Mouse (Mus musculus) hindbrain, embryonic 13.5 days (tissue): ENCODE measurements around the gene Gm10974. TPM values are rescaled to one million over a fixed set of nuclear protein-coding genes. Genes with fewer than 3 reads are reported as not detected.

ENCODE experiments used
- ATAC-seq: fragments of 200-750 bp; cut with Nextera tagmentation; 2 replicates; pipeline ENCODE4 v1.8.0; 2017; ENCODE audit warnings: moderate TSS enrichment; ENCODE audit not compliant: low FRiP score
- H3K27ac ChIP-seq: fragments of 300-500 bp; sonication (generic); 2 replicates; pipeline ENCODE4 v1.5.1; 2015; ENCODE audit warnings: inconsistent platforms, mild to moderate bottlenecking, moderate library complexity
- H3K27me3 ChIP-seq: fragments of 300-500 bp; sonication (generic); 2 replicates; pipeline ENCODE4 v1.6.1; 2015; ENCODE audit warnings: mild to moderate bottlenecking, inconsistent platforms
- H3K36me3 ChIP-seq: fragments of 300-500 bp; sonication (generic); 2 replicates; pipeline ENCODE4 v1.6.1; 2015; ENCODE audit warnings: mild to moderate bottlenecking, inconsistent platforms
- H3K4me1 ChIP-seq: fragments of 300-500 bp; sonication (generic); replicated peaks from 2 replicates; pipeline ENCODE4 v1.6.1; 2015; ENCODE audit warnings: inconsistent platforms
- H3K4me2 ChIP-seq: fragments of 300-500 bp; sonication (generic); 2 replicates; pipeline ENCODE4 v1.6.1; 2015; ENCODE audit warnings: inconsistent platforms, mild to moderate bottlenecking, moderate library complexity
- H3K4me3 ChIP-seq: fragments of 300-500 bp; sonication (generic); 2 replicates; pipeline ENCODE4 v1.5.1; 2015; ENCODE audit warnings: mild to moderate bottlenecking, inconsistent platforms
- H3K9ac ChIP-seq: fragments of 300-500 bp; sonication (generic); 2 replicates; pipeline ENCODE4 v1.6.1; 2015; ENCODE audit warnings: mild to moderate bottlenecking, inconsistent platforms
- H3K9me3 ChIP-seq: fragments of 300-500 bp; sonication (generic); 2 replicates; pipeline ENCODE4 v1.6.1; 2016; ENCODE audit warnings: inconsistent platforms
- WGBS: fragments of 180-500 bp; shearing (Covaris S2); methylation state at CpG from one replicate; pipeline ENCODE4 v1.1.7; 2015; 5-methylcytosine and 5-hydroxymethylcytosine counted together
- microRNA-seq: library from miRNA; unstranded; fragments of <30 nt; microRNA quantifications from one replicate; pipeline ENCODE4, GENCODE M21; 2016
- polyA plus RNA-seq: library from polyadenylated mRNA; unstranded; fragments of >200 nt; fragmentation: Nextera tagmentation; extraction: Ambion mirVana; gene quantifications from 2 replicates; pipeline ENCODE4 v1.2.1, GENCODE M21; 2015

Gm10974 gene
- polyA plus RNA-seq, 1 experiment from 2014 or later, result not detected

DNA sequence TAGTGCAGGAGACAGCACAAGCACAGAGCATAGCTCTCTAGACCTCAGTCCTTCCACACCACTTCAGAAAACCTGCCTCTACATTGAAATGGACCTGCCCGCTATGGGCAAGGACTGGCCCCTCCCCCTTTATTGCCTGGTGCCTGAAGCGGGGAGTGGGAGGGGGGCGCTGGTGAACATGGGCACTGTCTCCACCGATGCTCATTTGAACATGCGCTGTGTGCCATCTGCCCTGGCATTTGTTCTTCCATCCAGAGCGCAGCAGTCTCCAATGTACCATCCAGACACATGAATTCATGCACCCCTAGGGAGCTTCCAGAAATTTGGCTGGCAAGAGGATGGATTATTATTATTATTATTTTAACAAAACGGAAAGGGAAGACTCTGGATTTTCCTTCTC, 47.4 kb downstream of the Gm10974 start:
- peak; percentile 66; the same call in 1 of the 2 replicates for ATAC-seq
- 63% methylated on average over 7 of the region's 7 CpGs for WGBS
- H3K4me1 ChIP-seq, result peaks cover 12% of the 10 kb centered on the region
- H3K27me3 ChIP-seq, result 0 out of 2 replicates have a peak, but pooled peaks cover 10% of the 10 kb centered on the region
- H3K9ac ChIP-seq, result no peak overlapping the region
- peak overlapping the region; percentile 40; the same call in 1 of the 2 replicates for H3K27ac ChIP-seq
- H3K36me3 ChIP-seq, result no peaks in the 10 kb centered on the region
- no peak overlapping the region for H3K4me3 ChIP-seq
- no peak overlapping the region for H3K4me2 ChIP-seq
- no peaks in the 10 kb centered on the region for H3K9me3 ChIP-seq

DNA sequence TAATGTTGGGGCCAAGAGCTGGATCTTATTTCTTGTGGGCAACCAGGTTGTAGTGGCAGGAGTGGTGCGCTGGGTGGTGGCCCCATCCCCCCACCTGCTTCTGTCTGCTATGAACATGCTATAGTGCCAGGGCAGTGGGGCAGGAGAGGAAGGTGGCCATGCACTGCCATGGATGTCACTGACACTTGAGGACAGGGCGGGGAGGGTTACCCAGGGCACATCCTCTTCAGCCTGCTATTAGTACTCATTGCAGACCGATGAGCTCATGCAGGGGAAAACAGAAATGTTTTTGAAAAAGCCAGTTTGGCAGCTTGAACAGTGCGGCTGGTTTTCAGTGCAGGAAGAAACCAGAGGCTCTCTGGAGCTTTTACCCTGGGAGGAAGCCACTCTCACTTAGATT, 51.1 kb downstream of the Gm10974 start:
- Histone ChIP-seq H3K27me3 (peaks cover 8% of the 10 kb centered on the region), H3K27ac (no peak overlapping the region), H3K4me2 (no peak overlapping the region), H3K36me3 (no peaks in the 10 kb centered on the region), H3K4me3 (no peak overlapping the region), H3K4me1 (peaks cover 12% of the 10 kb centered on the region), H3K9ac (no peak overlapping the region), H3K9me3 (no peaks in the 10 kb centered on the region)
- 90% methylated on average over 4 of the region's 4 CpGs for WGBS
- ATAC-seq, result no peak

DNA sequence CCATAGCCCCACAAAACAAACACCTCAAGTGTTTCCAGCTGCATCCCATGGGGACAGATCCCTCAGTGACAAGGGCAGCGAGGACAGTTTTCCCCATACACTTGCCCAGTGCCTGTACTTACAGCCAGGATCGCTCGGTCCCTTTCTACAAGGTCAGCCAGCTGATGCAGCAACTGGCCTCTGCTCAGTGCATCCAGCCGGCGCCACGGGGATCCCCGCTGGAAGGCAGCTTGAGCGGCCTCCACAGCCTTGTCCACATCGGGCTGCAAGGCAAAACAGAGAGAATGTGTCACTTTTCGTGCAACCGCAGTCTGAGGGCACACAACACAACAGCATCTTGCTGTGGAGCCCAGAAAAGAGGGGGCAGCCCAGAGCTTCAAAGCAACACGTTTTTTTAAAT, 53.3 kb downstream of the Gm10974 start:
- Histone ChIP-seq H3K27ac (no peak overlapping the region), H3K27me3 (peaks cover 18% of the 10 kb centered on the region), H3K9me3 (no peaks in the 10 kb centered on the region), H3K36me3 (no peaks in the 10 kb centered on the region), H3K4me1 (no peaks in the 10 kb centered on the region), H3K4me2 (no peak overlapping the region), H3K9ac (no peak overlapping the region), H3K4me3 (no peak overlapping the region)
- ATAC-seq, result no peak
- WGBS, result 59% methylated on average over 12 of the region's 12 CpGs

DNA sequence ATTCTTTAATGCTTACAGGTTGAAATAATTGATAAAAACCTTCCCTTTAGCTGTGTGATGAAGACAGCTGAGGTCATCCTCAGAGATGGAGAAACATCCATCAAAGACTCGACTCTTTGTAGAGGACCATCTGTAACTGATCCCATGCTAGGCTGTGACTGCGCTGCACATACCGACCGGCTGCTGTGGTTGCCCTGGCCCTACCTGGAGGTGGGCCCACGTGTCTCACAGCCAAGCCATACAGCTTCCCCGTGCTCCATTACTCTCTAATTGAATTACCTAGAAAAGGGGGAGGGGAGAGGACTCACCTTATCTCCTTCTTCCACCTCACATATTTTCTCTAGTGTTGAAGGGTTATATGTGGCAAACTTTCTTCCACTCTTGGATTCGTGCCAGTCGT, 56.2 kb downstream of the Gm10974 start:
- no peak overlapping the region for H3K27ac ChIP-seq
- ATAC-seq, result no peak
- H3K27me3 ChIP-seq, result peaks cover 47% of the 10 kb centered on the region
- no peak overlapping the region for H3K4me2 ChIP-seq
- H3K4me3 ChIP-seq, result no peak overlapping the region
- H3K9ac ChIP-seq, result no peak overlapping the region
- peaks cover 2% of the 10 kb centered on the region for H3K4me1 ChIP-seq
- H3K36me3 ChIP-seq, result no peaks in the 10 kb centered on the region
- 77% methylated on average over 8 of the region's 8 CpGs for WGBS
- H3K9me3 ChIP-seq, result no peaks in the 10 kb centered on the region

DNA sequence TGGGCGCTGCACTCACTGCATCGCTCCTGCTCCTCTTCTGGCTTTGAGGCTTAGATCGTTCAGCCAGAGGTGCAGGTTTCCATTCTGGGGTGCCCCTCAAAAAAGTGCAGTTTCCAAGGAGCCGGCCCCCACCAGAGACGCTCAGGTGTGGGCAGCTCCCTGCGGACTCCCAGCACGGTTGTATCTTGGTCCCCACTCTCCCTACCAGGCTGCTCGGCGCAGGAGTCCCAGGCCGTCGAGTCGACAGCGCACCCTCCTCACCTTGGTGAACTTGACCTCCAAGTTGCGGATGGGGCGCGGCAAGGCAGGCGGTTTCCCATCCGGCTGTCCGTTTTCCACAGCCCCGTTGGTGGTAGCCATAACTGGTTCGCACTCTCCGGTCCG, 61.3 kb downstream of the Gm10974 start:
- ATAC-seq, result peak; percentile 59
- H3K9me3 ChIP-seq, result no peaks in the 10 kb centered on the region
- H3K27me3 ChIP-seq, result peaks cover 82% of the 10 kb centered on the region
- H3K9ac ChIP-seq, result peak overlapping the region; percentile 66
- no peaks in the 10 kb centered on the region for H3K36me3 ChIP-seq
- H3K4me2 ChIP-seq, result peak overlapping the region; percentile 92
- peaks cover 13% of the 10 kb centered on the region for H3K4me1 ChIP-seq
- no peak overlapping the region for H3K27ac ChIP-seq
- under 1% methylated on average over 23 of the region's 23 CpGs for WGBS
- peak overlapping the region; percentile 52 for H3K4me3 ChIP-seq

DNA sequence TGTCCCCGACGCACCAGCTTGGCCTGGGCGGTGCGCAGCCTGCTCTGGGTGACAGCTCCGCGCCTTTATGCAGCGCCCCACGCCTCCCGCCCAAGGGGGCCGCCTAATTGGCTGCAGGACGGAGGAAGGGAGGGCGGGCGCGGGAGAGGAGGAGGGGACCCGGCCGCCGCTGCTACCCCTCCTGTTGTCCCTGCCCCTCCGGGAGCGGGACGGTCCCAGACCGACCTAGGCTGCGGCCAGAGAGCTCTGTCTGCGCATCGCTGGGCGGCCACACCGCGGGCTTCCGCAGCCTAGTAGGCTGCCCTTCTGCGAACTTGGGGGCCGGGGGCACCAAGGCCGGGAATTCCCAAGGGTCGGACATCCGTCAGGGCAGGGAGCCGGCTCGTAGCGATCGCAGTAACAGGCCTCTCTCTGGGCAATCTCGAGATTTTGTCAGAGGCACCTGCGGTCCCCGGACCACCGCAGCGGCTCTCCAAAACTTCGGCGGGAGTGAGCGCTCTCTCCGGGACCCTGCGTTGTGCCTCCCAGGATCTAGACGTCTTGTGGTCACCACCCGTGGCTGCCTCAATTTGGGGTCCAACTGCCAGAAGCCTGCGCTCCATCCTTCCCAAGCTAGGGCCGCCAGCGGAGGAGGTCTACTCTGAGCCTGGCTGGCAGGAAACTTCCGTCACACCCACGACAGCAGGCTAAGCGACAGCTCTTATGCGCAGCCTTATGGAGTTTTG, 61.9 kb downstream of the Gm10974 start, which contains the start of gene Aldh1a3:
TSS of gene Aldh1a3 (minus strand) at position 81 of the 725 bp plus-strand sequence.
- Histone ChIP-seq H3K4me2 (peak within 1 kb of the TSS; percentile 92), H3K27ac (no peak within 1 kb of the TSS), H3K4me3 (peak within 1 kb of the TSS; percentile 52), H3K9ac (peak within 1 kb of the TSS; percentile 66), H3K9me3 (no peaks in the 10 kb centered on the region), H3K36me3 (no peaks in the 10 kb centered on the region), H3K4me1 (peaks cover 13% of the 10 kb centered on the region), H3K27me3 (peaks cover 83% of the 10 kb centered on the region)
- under 1% methylated on average over 44 of the region's 56 CpGs for WGBS
- ATAC-seq, result peak; percentile 78

DNA sequence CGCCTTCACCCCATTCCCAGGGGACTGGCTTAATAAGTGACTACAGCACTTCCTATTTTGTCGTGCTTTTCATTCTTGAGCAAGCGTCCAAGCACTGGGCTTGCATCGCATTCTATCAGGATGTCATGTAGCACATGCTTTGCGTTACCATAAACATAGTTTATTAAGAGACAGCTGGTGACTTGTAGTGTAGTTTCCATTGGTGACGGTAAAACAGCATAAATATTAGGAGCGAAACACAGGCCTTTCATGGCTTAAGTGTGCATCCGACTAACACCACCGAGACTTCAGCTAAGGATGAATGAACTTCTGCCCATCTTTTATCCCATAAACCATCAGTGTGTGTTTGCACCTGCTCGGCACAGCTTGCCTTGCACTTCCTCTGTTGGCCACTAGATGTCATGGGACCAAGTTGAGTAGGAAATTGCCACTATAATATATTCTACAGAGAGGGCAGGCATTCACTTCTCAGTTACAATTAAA, 68.8 kb downstream of the Gm10974 start:
- Histone ChIP-seq H3K27ac (no peak overlapping the region), H3K4me1 (no peaks in the 10 kb centered on the region), H3K4me3 (no peak overlapping the region), H3K36me3 (no peaks in the 10 kb centered on the region), H3K4me2 (no peak overlapping the region), H3K27me3 (peaks cover 19% of the 10 kb centered on the region), H3K9me3 (no peaks in the 10 kb centered on the region), H3K9ac (no peak overlapping the region)
- 48% methylated on average over 10 of the region's 10 CpGs for WGBS
- no peak for ATAC-seq

Small RNA genes within 50 kb of the gene (microRNA-seq; reads per million reads assigned to microRNA genes)
- gene Mir7057, result not detected

Other genes starting within 250 kb of the Gm10974 start
- 4.6 and 5.0 TPM in 2 replicates for gene Lrrk1, start 22.4 kb downstream of the Gm10974 start, polyA plus RNA-seq
- 2.1 and 3.2 TPM in 2 replicates for gene Aldh1a3, start 61.6 kb downstream of the Gm10974 start, polyA plus RNA-seq